Mouse (Mus musculus): ENCODE data around the gene Yjefn3. TPM values are rescaled to one million over a fixed set of nuclear protein-coding genes. Genes with fewer than 3 reads are reported as not detected.

Gene Yjefn3
- polyA plus RNA-seq, 1 experiment from 2014 or later = 10.1 TPM

- Histone ChIP-seq H3K9me3 (replicated peaks) (no peaks in the 10 kb centered on the region), H3K36me3 (no peaks in the 10 kb centered on the region), H3K4me2 (no peak overlapping the region), H3K4me3 (no peak overlapping the region), H3K27me3 (no peaks in the 10 kb centered on the region), H3K4me1 (replicated peaks) (no peaks in the 10 kb centered on the region), H3K9ac (no peak overlapping the region), H3K27ac (no peak overlapping the region)
- no peak for ATAC-seq (replicated peaks; ENCODE audit: insufficient number of reproducible peaks, insufficient read depth, low FRiP score, low read depth)
- 66% methylated on average over 4 of the region's 4 CpGs for WGBS
Measured at GRCm38 (mm10) chr8:69860807-69861206, 41.7 kb downstream of the Yjefn3 start.

DNA sequence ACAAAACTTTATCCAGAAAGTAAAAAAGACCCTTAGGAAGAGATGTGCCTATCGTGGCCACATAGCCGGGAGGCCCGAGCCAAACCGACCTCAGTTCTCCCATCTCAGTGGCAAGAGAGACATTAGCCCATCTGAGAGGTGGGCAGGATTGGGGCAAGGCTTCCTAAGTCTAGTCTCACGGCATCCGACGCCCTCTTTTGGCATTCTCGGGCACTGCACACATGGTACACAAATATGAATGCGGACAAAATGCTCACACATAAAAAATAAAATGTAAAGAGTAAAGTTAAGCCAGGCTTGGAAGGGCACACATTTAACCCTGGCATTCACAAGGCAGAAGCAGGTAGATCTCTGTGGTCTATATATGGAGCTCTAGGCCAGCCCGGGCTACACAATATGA lies 48.6 kb downstream of the Yjefn3 start:
- H3K4me3 ChIP-seq = no peak overlapping the region
- H3K4me1 ChIP-seq (replicated peaks) = peaks cover 5% of the 10 kb centered on the region
- no peaks in the 10 kb centered on the region for H3K9me3 ChIP-seq (replicated peaks)
- no peak overlapping the region for H3K27ac ChIP-seq
- H3K9ac ChIP-seq = no peak overlapping the region
- H3K4me2 ChIP-seq = no peak overlapping the region
- no peaks in the 10 kb centered on the region for H3K27me3 ChIP-seq
- WGBS = 85% methylated on average over 10 of the region's 10 CpGs
- ATAC-seq (replicated peaks; ENCODE audit: insufficient number of reproducible peaks, insufficient read depth, low FRiP score, low read depth) = no peak
- no peaks in the 10 kb centered on the region for H3K36me3 ChIP-seq

DNA sequence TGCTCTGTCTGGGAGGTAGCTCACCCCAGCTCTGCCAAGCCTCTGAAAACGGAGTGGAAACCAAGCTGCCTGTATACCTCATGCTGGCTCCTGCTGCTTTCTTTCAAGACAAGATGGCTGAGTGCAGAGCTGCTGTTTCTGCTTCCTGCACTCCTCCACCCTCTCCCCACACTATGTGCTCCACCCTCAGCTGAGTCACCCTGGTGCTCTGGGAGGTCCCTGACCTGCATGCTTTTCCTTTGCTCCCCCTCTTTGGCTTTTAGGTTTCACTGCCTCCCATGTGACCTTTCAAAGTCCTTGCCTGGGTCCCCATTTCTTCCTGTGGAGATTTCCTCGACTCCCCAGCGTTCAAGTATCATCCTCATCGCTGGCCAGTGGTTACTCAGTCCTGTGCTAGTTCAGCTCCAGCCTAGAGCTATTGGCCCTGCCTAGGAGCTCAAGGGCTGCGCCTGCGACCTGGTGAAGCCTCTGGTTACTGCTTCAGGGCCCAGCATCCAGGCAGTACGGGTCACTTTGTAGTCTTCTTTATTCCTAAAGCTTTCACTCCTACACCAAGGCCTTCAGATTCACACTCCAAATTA lies 51.5 kb downstream of the Yjefn3 start:
- H3K4me1 ChIP-seq (replicated peaks) = peaks cover 17% of the 10 kb centered on the region
- H3K4me3 ChIP-seq = no peak overlapping the region
- no peak overlapping the region for H3K27ac ChIP-seq
- H3K9ac ChIP-seq = no peak overlapping the region
- H3K36me3 ChIP-seq = no peaks in the 10 kb centered on the region
- WGBS = 77% methylated on average over 7 of the region's 7 CpGs
- no peak for ATAC-seq (replicated peaks; ENCODE audit: insufficient number of reproducible peaks, insufficient read depth, low FRiP score, low read depth)
- H3K9me3 ChIP-seq (replicated peaks) = no peaks in the 10 kb centered on the region
- H3K4me2 ChIP-seq = no peak overlapping the region
- no peaks in the 10 kb centered on the region for H3K27me3 ChIP-seq

DNA sequence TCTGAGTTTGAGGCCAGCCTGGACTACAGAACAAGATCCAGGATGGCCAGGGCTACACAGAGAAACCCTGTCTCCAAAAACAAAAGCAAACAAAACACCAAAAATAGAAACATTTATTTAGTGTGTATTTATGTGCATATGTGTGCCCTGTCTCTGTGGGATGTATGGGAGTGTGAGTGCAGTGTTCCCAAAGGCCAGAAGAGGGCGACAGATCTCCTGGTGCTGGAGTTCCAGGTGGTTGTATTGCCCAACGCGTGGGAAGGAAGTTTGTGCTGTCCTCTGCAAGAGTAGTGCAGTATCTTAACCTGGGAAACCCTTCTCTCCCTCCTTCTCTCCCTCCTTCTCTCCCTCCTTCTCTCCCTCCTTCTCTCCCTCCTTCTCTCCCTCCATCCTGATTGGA lies 52.6 kb downstream of the Yjefn3 start:
- no peak overlapping the region for H3K9ac ChIP-seq
- H3K4me3 ChIP-seq = no peak overlapping the region
- no peak for ATAC-seq (replicated peaks; ENCODE audit: insufficient number of reproducible peaks, insufficient read depth, low FRiP score, low read depth)
- H3K4me1 ChIP-seq (replicated peaks) = peaks cover 17% of the 10 kb centered on the region
- no peaks in the 10 kb centered on the region for H3K27me3 ChIP-seq
- 45% methylated on average over 3 of the region's 3 CpGs for WGBS
- no peaks in the 10 kb centered on the region for H3K9me3 ChIP-seq (replicated peaks)
- no peaks in the 10 kb centered on the region for H3K36me3 ChIP-seq
- no peak overlapping the region for H3K4me2 ChIP-seq
- H3K27ac ChIP-seq = no peak overlapping the region

GRCm38 (mm10) chr8:69848951-69849350 lies 53.6 kb downstream of the Yjefn3 start:
- H3K27me3 ChIP-seq = no peaks in the 10 kb centered on the region
- H3K4me1 ChIP-seq (replicated peaks) = peaks cover 17% of the 10 kb centered on the region
- peak overlapping the region; percentile 3; the same call in 1 of the 2 replicates for H3K4me2 ChIP-seq
- H3K9me3 ChIP-seq (replicated peaks) = no peaks in the 10 kb centered on the region
- peak; percentile 80 for ATAC-seq (replicated peaks; ENCODE audit: insufficient number of reproducible peaks, insufficient read depth, low FRiP score, low read depth)
- no peak overlapping the region for H3K4me3 ChIP-seq
- H3K27ac ChIP-seq = peak overlapping the region; percentile 41; the same call in 1 of the 2 replicates
- 37% methylated on average over 8 of the region's 8 CpGs for WGBS
- no peaks in the 10 kb centered on the region for H3K36me3 ChIP-seq
- H3K9ac ChIP-seq = no peak overlapping the region

GRCm38 (mm10) chr8:69847167-69848065 lies 55.1 kb downstream of the Yjefn3 start:
- Histone ChIP-seq H3K27me3 (no peaks in the 10 kb centered on the region), H3K36me3 (no peaks in the 10 kb centered on the region), H3K27ac (no peak overlapping the region), H3K4me2 (no peak overlapping the region), H3K9ac (no peak overlapping the region), H3K9me3 (replicated peaks) (no peaks in the 10 kb centered on the region), H3K4me3 (no peak overlapping the region), H3K4me1 (replicated peaks) (peaks cover 17% of the 10 kb centered on the region)
- WGBS = 76% methylated on average over 3 of the region's 3 CpGs
- ATAC-seq (replicated peaks; ENCODE audit: insufficient number of reproducible peaks, insufficient read depth, low FRiP score, low read depth) = no peak

Other genes with a start within 250 kb of the Yjefn3 start
- 1.2 and 1.3 TPM in 2 replicates for gene Zfp964, start 248.2 kb downstream of the Yjefn3 start, polyA plus RNA-seq (2015; fragmentation: Nextera tagmentation; extraction: Ambion mirVana)
- gene Zfp869, start 192.0 kb downstream of the Yjefn3 start, polyA plus RNA-seq (2015; fragmentation: Nextera tagmentation; extraction: Ambion mirVana) = 14.6 and 18.9 TPM in 2 replicates
- 3.1 and 4.6 TPM in 2 replicates for gene Zfp963, start 152.7 kb downstream of the Yjefn3 start, polyA plus RNA-seq (2015; fragmentation: Nextera tagmentation; extraction: Ambion mirVana)
- gene Gm20422, start 127.8 kb downstream of the Yjefn3 start, polyA plus RNA-seq (2015; fragmentation: Nextera tagmentation; extraction: Ambion mirVana) = 0.33 TPM in 1 of 2 replicates, not detected in the other
- 22.1 and 32.7 TPM in 2 replicates for gene Atp13a1, start 111.5 kb downstream of the Yjefn3 start, polyA plus RNA-seq (2015; fragmentation: Nextera tagmentation; extraction: Ambion mirVana)
- 14.7 and 21.1 TPM in 2 replicates for gene Zfp866, start 111.5 kb downstream of the Yjefn3 start, polyA plus RNA-seq (2015; fragmentation: Nextera tagmentation; extraction: Ambion mirVana)
- 5.4 and 8.9 TPM in 2 replicates for gene Gmip, start 94.0 kb downstream of the Yjefn3 start, polyA plus RNA-seq (2015; fragmentation: Nextera tagmentation; extraction: Ambion mirVana)
- gene Lpar2, start 80.3 kb downstream of the Yjefn3 start, polyA plus RNA-seq (2015; fragmentation: Nextera tagmentation; extraction: Ambion mirVana) = 0.15 and 0.30 TPM in 2 replicates
- 2.6 and 5.6 TPM in 2 replicates for gene Pbx4, start 70.2 kb downstream of the Yjefn3 start, polyA plus RNA-seq (2015; fragmentation: Nextera tagmentation; extraction: Ambion mirVana)
- 0.37 and 0.75 TPM in 2 replicates for gene Cilp2, start 15.0 kb downstream of the Yjefn3 start, polyA plus RNA-seq (2015; fragmentation: Nextera tagmentation; extraction: Ambion mirVana)
- 1.5 and 1.8 TPM in 2 replicates for gene Tssk6, start 528 bp downstream of the Yjefn3 start, polyA plus RNA-seq (2015; fragmentation: Nextera tagmentation; extraction: Ambion mirVana)
- 316 and 390 TPM in 2 replicates for gene Ndufa13, start 154 bp downstream of the Yjefn3 start, polyA plus RNA-seq (2015; fragmentation: Nextera tagmentation; extraction: Ambion mirVana)
- 33.2 and 46.3 TPM in 2 replicates for gene Gatad2a, start 93.7 kb upstream of the Yjefn3 start, polyA plus RNA-seq (2015; fragmentation: Nextera tagmentation; extraction: Ambion mirVana)
- 32.0 and 43.5 TPM in 2 replicates for gene Mau2, start 140.0 kb upstream of the Yjefn3 start, polyA plus RNA-seq (2015; fragmentation: Nextera tagmentation; extraction: Ambion mirVana)
- 25.4 and 31.5 TPM in 2 replicates for gene Sugp1, start 140.1 kb upstream of the Yjefn3 start, polyA plus RNA-seq (2015; fragmentation: Nextera tagmentation; extraction: Ambion mirVana)
- 0.60 and 1.0 TPM in 2 replicates for gene Tm6sf2, start 170.2 kb upstream of the Yjefn3 start, polyA plus RNA-seq (2015; fragmentation: Nextera tagmentation; extraction: Ambion mirVana)
- gene Hapln4, start 180.7 kb upstream of the Yjefn3 start, polyA plus RNA-seq (2015; fragmentation: Nextera tagmentation; extraction: Ambion mirVana) = 0.03 TPM in 1 of 2 replicates, not detected in the other
- 0.16 and 0.71 TPM in 2 replicates for gene Ncan, start 218.2 kb upstream of the Yjefn3 start, polyA plus RNA-seq (2015; fragmentation: Nextera tagmentation; extraction: Ambion mirVana)
- 29.5 and 35.6 TPM in 2 replicates for gene Nr2c2ap, start 228.6 kb upstream of the Yjefn3 start, polyA plus RNA-seq (2015; fragmentation: Nextera tagmentation; extraction: Ambion mirVana)
- gene Rfxank, start 236.4 kb upstream of the Yjefn3 start, polyA plus RNA-seq (2015; fragmentation: Nextera tagmentation; extraction: Ambion mirVana) = 16.5 and 19.9 TPM in 2 replicates
- 31.5 and 38.7 TPM in 2 replicates for gene Borcs8, start 236.8 kb upstream of the Yjefn3 start, polyA plus RNA-seq (2015; fragmentation: Nextera tagmentation; extraction: Ambion mirVana)
- gene Mef2b, start 237.0 kb upstream of the Yjefn3 start, polyA plus RNA-seq (2015; fragmentation: Nextera tagmentation; extraction: Ambion mirVana) = 0.28 and 0.44 TPM in 2 replicates

All from heart, embryonic 15.5 days (tissue).